Mouse (Mus musculus): ENCODE data around the gene Bhmt2. TPM values are rescaled to one million over a fixed set of nuclear protein-coding genes. Genes with fewer than 3 reads are reported as not detected.

The Bhmt2 gene
- total RNA-seq, 1 experiment from 2014 or later, result not detected

Other genes starting within 250 kb of the Bhmt2 start
- gene Jmy, start 174.5 kb downstream of the Bhmt2 start, total RNA-seq (2017), result 10.0 and 10.6 TPM in 2 replicates
- gene Bhmt, start 36.3 kb downstream of the Bhmt2 start, total RNA-seq (2017), result not detected in 2 replicates
- not detected in 2 replicates for gene Dmgdh, start 131 bp upstream of the Bhmt2 start, total RNA-seq (2017)
- 6.0 and 6.3 TPM in 2 replicates for gene Arsb, start 97.3 kb upstream of the Bhmt2 start, total RNA-seq (2017)

Data from neutrophil, adult 5-6 weeks (primary cell).